Mouse (Mus musculus): ENCODE measurements around the gene Ap2s1. TPM values are rescaled to one million over a fixed set of nuclear protein-coding genes. Genes with fewer than 3 reads are reported as not detected.

The Ap2s1 gene
- polyA plus RNA-seq (2012; rRNA removed; ENCODE audit: low replicate concordance), result 344 and 546 TPM in 2 replicates

DNA sequence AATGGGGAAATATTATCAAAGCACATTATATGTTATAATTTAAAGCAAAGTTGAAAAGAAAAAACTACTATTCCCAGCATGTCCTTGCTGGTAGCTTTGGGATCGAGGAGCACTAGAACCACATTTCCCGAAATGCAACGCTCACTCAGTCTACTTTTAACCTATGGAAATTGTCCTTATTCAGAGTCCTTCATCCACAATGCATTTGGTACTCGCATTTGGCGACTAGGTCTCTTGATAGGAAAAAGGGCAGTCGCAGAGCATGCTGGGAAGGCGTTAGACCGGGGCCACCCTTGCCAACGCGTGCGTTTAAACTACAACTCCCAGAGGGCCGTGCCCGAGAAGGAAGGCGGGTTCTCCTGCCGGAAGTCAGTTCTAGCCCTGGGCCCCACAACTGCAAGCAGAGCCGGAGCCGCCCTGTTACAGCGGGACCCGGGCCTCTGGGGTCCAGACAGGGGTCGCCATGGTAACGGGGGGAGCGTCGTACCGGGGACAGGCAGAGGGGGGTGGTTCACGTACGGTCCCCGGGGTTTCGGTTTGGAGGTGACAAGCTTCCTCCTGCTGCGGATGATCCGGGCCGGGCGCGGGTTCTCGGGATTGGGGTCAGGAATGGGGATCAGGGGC, at the start of gene Ap2s1:
Gene Ap2s1 (plus strand): TSS at position 338 of the 624 bp plus-strand sequence.

DNA sequence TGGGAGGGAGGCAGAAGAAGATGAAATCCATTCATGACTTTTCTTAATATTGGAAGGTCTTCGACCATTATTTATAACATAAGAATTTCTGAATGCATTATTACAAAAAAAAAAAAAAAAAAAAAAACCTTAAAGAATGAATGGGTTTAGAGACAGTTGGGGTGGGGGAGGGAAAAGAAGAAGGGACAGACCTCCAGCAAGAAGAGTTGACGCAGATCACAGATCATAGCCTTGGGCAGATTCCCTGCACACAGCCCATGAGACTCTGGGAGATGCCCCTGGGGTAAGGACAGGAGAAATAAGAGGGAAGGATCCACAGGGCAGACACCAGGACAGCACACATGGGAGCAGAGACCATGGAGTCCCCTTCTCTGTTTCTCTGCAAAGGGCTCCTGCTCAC, 16.6 kb upstream of the Ap2s1 start, which contains the start of gene Ceacam9:
Gene Ceacam9 (plus strand): TSS at position 301 of the 400 bp plus-strand sequence.

DNA sequence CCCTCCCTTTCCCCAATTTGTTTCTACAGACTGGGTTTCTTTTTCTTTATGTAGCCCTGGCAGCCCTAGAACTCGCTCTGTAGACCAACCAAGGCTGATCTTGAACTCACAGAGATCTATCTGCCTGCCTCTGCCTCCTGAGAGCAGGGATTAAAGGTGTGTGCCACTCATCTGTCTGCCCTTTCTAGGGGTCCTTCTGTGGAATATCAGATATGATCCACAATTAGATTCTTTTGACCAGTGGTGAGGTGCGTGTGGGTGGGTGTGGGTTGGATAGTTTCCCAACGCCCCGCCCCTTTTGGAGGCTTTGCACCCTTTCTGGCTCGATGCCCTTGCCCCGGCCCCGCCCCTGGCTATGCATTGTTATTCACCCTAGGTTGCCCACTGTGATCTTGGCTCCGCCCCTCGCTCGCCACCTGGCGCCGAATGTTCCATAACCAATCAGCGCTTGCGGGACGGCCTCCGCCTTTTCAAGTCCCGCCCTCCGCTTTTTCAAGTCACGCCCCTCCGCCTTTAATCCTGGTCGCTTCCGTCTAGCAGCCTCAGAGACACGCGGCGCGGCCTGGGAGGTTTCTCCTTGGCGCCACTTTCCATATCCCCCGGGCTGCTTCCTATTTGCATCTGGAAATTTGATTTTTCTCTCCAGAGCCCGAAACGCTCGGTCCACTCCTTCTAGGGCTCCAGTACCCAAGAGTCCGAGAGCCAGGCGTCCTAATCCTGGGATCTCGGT, 42.8 kb downstream of the Ap2s1 start, which contains the start of gene Slc1a5:
Gene Slc1a5 (plus strand): TSS at position 516 of the 730 bp plus-strand sequence.

Other genes starting within 250 kb of the Ap2s1 start
- 4.5 and 5.6 TPM in 2 replicates for gene Arhgap35, start 123.4 kb upstream of the Ap2s1 start, polyA plus RNA-seq (2012; rRNA removed; ENCODE audit: low replicate concordance)
- gene Ceacam15, start 62.7 kb upstream of the Ap2s1 start, polyA plus RNA-seq (2012; rRNA removed; ENCODE audit: low replicate concordance), result not detected in 2 replicates
- not detected in 2 replicates for gene Ceacam9, start 16.5 kb upstream of the Ap2s1 start, polyA plus RNA-seq (2012; rRNA removed; ENCODE audit: low replicate concordance)
- gene Slc1a5, start 42.9 kb downstream of the Ap2s1 start, polyA plus RNA-seq (2012; rRNA removed; ENCODE audit: low replicate concordance), result 42.4 and 92.4 TPM in 2 replicates
- gene Strn4, start 77.5 kb downstream of the Ap2s1 start, polyA plus RNA-seq (2012; rRNA removed; ENCODE audit: low replicate concordance), result 80.9 and 82.2 TPM in 2 replicates
- 17.8 and 22.8 TPM in 2 replicates for gene Fkrp, start 78.3 kb downstream of the Ap2s1 start, polyA plus RNA-seq (2012; rRNA removed; ENCODE audit: low replicate concordance)
- 32.0 and 33.9 TPM in 2 replicates for gene Prkd2, start 104.5 kb downstream of the Ap2s1 start, polyA plus RNA-seq (2012; rRNA removed; ENCODE audit: low replicate concordance)
- 31.7 and 37.6 TPM in 2 replicates for gene Dact3, start 136.9 kb downstream of the Ap2s1 start, polyA plus RNA-seq (2012; rRNA removed; ENCODE audit: low replicate concordance)
- 2.0 and 3.0 TPM in 2 replicates for gene Gng8, start 153.4 kb downstream of the Ap2s1 start, polyA plus RNA-seq (2012; rRNA removed; ENCODE audit: low replicate concordance)
- gene Ptgir, start 168.1 kb downstream of the Ap2s1 start, polyA plus RNA-seq (2012; rRNA removed; ENCODE audit: low replicate concordance), result 1.3 and 1.9 TPM in 2 replicates
- 334 and 532 TPM in 2 replicates for gene Calm3, start 185.7 kb downstream of the Ap2s1 start, polyA plus RNA-seq (2012; rRNA removed; ENCODE audit: low replicate concordance)
- gene Pnmal2, start 206.3 kb downstream of the Ap2s1 start, polyA plus RNA-seq (2012; rRNA removed; ENCODE audit: low replicate concordance), result 1.5 and 2.1 TPM in 2 replicates
- gene Pnmal1, start 221.3 kb downstream of the Ap2s1 start, polyA plus RNA-seq (2012; rRNA removed; ENCODE audit: low replicate concordance), result 0.06 TPM in 2 replicates
- gene Gm42372, start 244.7 kb downstream of the Ap2s1 start, polyA plus RNA-seq (2012; rRNA removed; ENCODE audit: low replicate concordance), result 0.06 TPM in 1 of 2 replicates, not detected in the other

All from duodenum, adult 2 months (tissue).